Mouse (Mus musculus) adrenal gland, adult 8-10 months (tissue): ENCODE data around the gene Adgrg5. TPM values are rescaled to one million over a fixed set of nuclear protein-coding genes. Genes with fewer than 3 reads are reported as not detected.
A peak's percentile ranks its signal among the peaks of the same experiment; 100 is the strongest.

Experiments used
- DNase-seq: peaks from one replicate; pipeline ENCODE4 v3.0.0; 2022
- total RNA-seq, 4 experiments: library from RNA; stranded (reverse); gene quantifications; 2 replicates each; pipeline ENCODE4 v1.2.4; 2022

Adgrg5 gene
- 1 to 10 TPM in 2 of 4 experiments, under 1 TPM in 2; 0.49 to 2.0 (median 0.94) TPM for total RNA-seq

- DNase-seq: no peak
These were observed at the start of gene Adgrg5 for GRCm38 (mm10) chr8:94923405-94923804. Adgrg5 (plus strand) TSS chr8:94923694.

GRCm38 (mm10) chr8:94874358-94874757 lies 49.1 kb upstream of the Adgrg5 start:
- DNase-seq: no peak

GRCm38 (mm10) chr8:94875096-94875870 lies 48.2 kb upstream of the Adgrg5 start:
- DNase-seq: no peak

GRCm38 (mm10) chr8:94875871-94876150 lies 47.7 kb upstream of the Adgrg5 start:
- no peak for DNase-seq

- peak; percentile 78 for DNase-seq
These were observed 47.2 kb upstream of the Adgrg5 start, which contains the start of gene Dok4 for GRCm38 (mm10) chr8:94876197-94876730. Dok4 (minus strand) TSS chr8:94876330.

DNA sequence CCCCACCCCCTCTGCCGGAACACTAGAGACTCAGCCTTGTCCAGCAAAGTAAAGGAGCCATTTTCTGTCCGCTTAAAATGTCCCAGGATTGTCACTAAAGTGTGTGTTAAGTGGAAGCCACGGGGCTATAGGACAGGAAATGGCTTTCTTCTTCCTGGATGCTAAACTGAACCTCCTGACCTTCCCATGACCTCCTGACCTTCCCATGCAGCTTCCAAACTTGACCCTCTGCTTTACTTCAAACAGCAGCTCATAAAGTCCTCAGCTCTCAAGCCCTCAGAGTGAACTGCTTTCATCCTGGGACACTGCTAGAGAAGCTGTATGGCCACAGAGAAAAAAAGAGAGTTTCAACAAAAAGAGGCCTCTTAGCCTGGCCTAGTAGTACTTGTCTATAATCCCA lies 46.7 kb upstream of the Adgrg5 start:
- DNase-seq: no peak

DNA sequence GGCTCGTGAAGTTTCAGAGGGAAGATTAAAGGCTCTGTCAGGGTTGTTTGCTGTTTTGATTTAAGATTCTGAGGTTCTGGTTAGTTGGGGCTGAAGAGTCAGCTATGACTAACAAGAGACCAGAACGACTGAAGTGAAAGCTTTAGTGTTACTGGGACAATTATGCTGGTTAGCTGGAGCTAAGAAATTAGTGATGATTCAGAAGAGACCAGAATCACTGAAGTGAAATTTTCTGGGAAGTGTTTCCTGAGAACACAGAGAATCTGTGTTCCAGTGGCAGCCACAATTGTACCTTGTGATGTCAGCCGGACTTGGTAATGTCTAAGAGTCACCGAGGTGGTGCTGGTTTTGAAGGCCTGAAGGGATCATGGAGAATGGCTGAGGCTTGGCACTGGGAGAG lies 42.8 kb upstream of the Adgrg5 start:
- no peak for DNase-seq

DNA sequence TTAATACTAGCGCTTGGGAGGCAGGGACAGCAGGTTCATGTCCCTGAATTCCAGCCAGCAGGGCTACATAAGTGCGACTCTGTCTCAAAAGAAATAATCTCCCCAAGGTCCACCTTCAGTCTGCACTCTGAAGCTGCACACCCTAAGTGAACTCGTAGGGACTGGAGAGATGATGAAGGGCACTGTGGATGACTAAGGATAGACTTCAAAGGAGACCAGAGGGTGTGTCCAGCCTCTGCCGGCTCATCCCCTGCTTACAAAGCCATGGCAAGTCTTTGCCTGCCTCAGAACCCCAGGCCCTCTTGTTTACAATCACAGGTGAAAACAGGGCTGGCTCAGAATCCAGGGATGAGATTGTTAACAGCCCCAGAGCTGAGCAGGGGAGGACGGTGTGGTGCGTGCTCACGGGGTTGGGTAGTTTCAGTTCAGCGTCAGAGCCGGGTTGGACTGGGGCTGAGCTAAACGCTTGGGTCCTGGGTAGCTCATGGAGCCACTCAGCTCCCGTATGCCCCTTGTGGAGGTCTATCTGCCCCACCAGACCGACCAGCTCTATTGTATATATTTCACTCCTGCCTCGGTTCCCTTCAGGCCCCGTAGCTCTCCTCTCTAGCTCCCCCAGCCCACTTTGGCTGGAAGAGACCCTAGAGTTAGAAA lies 35.0 kb upstream of the Adgrg5 start:
- no peak for DNase-seq

- DNase-seq: no peak
These were observed 30.6 kb upstream of the Adgrg5 start for GRCm38 (mm10) chr8:94892917-94893316.

DNA sequence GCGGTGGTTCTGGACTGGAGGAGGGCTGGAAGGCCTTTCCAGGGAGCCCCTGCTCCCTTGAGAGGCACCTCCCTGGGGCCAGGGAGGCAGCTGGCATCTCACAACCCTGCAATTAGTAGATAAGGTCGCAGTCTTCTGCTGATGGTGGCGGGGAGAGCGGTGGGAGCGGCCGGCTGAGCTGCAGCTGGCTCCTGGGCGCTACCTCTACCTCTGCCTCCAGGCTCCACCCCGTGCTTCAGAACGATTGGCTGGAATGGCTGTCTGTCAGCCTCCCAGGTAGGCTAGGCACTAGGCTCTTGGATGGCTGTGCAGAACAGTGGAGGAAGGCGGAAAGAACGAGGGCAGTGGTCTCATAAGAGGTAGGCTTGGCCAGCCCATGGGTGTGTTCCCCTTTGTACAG lies 24.2 kb upstream of the Adgrg5 start:
- DNase-seq: no peak

DNA sequence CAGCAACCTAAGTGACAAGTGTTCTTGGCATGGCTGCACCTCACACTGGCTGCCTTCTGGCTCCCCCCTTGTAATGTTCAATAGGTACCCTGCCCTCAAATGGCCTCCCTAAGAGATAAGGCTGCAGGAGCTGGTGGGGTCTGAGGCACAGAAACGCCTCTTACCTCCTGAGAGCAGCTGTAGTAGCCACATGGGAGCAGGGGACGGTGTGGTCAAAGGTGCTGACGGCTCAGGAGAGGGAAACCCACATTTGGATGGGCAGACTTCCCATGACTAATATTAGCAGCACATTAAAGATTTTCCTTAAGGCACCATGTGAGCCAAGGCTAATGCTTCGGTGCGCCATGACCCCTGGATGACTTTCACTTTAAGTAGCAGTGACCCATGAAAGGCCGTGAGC lies 22.9 kb upstream of the Adgrg5 start:
- DNase-seq: no peak

GRCm38 (mm10) chr8:94901031-94901430 lies 22.5 kb upstream of the Adgrg5 start:
- DNase-seq: no peak

DNA sequence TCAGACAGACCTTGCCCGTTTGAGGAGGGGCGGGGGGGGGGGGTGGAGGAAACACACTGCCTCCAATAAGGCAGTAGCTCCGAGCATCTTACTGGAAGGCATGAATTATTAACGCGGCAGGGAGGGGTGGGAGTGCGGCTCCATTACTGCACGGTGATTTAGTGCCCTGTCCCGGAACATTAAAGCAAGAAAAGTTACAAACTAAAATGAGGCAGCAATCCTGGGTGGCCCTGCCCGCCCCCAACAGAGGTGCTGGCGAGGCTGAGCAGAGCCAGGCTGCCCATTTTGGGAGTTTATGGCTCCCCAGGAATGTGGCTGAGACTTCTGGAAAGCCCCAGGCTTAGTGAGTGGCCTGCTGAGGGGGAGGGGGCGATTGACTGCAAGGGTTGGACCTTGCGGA lies 19.8 kb upstream of the Adgrg5 start:
- DNase-seq: no peak

- peak; percentile 85 for DNase-seq
These were observed 18.9 kb upstream of the Adgrg5 start for GRCm38 (mm10) chr8:94904450-94905175.

GRCm38 (mm10) chr8:94907591-94908300 lies 15.7 kb upstream of the Adgrg5 start:
- no peak for DNase-seq

GRCm38 (mm10) chr8:94908847-94909246 lies 14.6 kb upstream of the Adgrg5 start:
- DNase-seq: peak; percentile 75

DNA sequence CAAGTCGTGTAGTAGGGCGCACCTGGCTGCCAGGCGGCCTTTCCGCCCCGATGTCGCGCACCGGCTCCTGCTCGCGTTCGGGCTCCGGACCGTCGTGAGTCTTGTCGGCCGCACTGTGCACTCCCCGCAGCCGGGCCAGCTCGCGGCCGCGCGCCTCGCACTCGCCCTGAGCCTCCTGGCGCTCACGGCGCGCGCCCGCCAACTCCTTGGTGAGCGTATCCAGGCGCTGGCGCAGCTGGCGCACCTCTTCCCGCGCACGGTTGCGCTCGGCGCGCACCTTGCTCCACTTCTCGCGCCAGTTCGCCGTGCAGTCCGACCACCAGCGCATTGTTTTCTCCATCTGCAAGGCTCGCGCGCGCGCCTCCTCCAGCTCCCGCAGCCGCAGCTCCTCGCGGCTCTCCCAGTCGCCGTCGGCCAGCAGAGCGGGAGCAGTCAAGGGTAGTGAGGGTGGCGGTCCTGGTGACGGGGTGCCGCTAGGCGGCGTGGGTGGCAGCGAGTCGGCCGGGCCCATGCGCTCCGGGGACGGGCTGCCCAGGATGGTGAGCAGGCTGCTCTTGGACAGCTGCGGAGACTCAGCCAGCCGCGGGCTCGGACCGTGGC lies 10.3 kb upstream of the Adgrg5 start:
- peak; percentile 55 for DNase-seq

GRCm38 (mm10) chr8:94914256-94914655 lies 9.2 kb upstream of the Adgrg5 start:
- no peak for DNase-seq

DNA sequence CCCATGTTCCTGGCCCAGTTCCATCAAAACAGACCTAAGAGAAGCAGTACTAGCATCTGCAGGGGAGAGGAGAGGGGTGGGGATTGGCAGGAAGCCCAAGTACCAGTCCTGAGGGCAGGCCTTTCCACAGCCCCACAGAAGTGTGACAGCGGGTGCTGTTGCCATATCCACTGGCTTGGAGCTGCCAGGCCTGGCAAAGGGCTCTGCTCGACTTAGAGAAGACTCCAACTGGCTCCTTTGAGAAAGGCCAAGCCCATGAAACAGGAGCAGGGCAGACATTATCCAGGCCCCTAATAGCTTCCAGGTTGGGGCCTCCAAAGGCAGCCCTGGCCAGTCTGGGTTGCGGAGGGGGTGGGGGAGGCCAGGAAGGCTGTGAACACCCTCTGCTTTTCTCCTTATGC lies 8.8 kb upstream of the Adgrg5 start:
- DNase-seq: no peak

DNA sequence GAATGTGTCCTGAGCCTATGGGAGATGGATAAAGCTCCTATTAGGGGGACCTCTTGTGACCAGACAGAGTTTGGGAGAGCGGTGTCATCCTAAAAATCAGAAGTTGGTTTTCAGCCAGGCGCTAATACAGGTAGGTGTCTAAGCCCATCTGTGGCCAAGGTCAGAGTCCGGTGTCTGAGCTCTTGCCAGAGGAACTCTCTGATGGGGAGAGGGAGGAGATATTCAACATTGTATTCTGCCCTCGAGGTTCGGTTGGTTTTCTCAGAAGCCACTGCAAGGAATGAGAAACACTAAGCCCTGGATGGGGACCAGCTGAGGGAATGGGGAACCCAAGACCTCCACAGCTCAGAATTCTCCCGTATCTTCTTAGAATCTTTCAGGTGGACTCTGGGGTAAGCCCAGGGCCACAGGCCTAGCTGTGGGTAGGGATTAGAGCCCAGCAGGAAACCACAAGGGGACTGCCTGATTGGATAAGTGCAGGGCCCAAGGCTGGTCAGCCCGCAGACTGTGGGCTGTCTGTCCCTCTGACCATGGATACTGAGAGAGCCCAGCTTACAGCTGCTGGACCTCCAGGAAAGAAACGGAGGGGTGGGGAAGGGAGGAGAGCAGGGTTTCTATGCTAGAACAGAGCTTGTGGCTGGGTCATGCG lies 7.1 kb upstream of the Adgrg5 start:
- no peak for DNase-seq

DNA sequence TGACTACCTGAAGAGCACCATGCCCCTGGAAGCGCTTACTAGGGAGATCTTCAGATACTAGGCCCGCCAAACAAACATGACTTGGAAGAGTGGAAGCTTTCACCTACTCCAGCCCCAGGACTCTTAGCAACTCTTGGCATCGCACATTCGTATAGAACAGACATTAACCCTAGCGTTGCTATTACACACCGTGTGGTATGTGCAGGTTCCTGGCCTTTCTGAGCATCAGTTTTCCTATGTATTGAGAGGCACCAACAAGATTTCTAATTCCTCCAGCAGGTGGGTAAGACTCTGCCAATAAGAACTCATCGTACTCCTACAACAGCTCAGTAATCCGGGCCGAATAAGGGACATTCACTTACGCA lies 6.6 kb upstream of the Adgrg5 start:
- DNase-seq: no peak

GRCm38 (mm10) chr8:94917352-94917751 lies 6.1 kb upstream of the Adgrg5 start:
- DNase-seq: peak; percentile 92
